Mouse (Mus musculus) small intestine, adult 2 months (tissue): ENCODE measurements around the gene Trim46. TPM values are rescaled to one million over a fixed set of nuclear protein-coding genes. Genes with fewer than 3 reads are reported as not detected.

Experiments
- H3K27ac ChIP-seq: fragments of 200-500 bp; 2 replicates; pipeline ENCODE4 v1.5.1; 2012; ENCODE audit warnings: low read depth, low read length, control low read depth, inconsistent platforms; ENCODE audit not compliant: insufficient read depth
- H3K27me3 ChIP-seq: fragments of 200-500 bp; 2 replicates; pipeline ENCODE4 v1.6.1; 2012; ENCODE audit warnings: mild to moderate bottlenecking, moderate library complexity, low read length, inconsistent platforms; ENCODE audit not compliant: control insufficient read depth, insufficient read depth
- H3K36me3 ChIP-seq: fragments of 200-500 bp; 2 replicates; pipeline ENCODE4 v1.6.1; 2012; ENCODE audit warnings: mild to moderate bottlenecking, low read length, control low read depth, inconsistent platforms; ENCODE audit not compliant: control insufficient read depth, insufficient read depth
- H3K4me1 ChIP-seq: fragments of 200-500 bp; 2 replicates; pipeline ENCODE4 v1.6.1; 2012; ENCODE audit warnings: low read length, inconsistent platforms, mixed read lengths; ENCODE audit not compliant: control insufficient read depth, insufficient read depth, insufficient read length
- H3K4me3 ChIP-seq: fragments of 200-500 bp; 2 replicates; pipeline ENCODE4 v1.5.1; 2012; ENCODE audit warnings: low read depth, mild to moderate bottlenecking, control low read depth, inconsistent platforms, low read length, moderate library complexity
- CTCF ChIP-seq: fragments of 200-500 bp; IDR thresholded peaks from 2 replicates; pipeline ENCODE4 v1.5.1; 2012; ENCODE audit warnings: low read depth, mild to moderate bottlenecking, control low read depth, inconsistent platforms, low read length, moderate library complexity, mixed read lengths; ENCODE audit not compliant: insufficient replicate concordance, insufficient read length; ENCODE audit errors: extremely low read depth
- POLR2A ChIP-seq: fragments of 200-500 bp; IDR thresholded peaks from 2 replicates; pipeline ENCODE4 v1.6.1; 2012; ENCODE audit warnings: low read depth, mild to moderate bottlenecking, control low read depth, inconsistent platforms, low read length, moderate library complexity
- WGBS: fragments of 180-500 bp; shearing (Covaris S2); methylation state at CpG from one replicate; pipeline ENCODE4 v1.1.7; 2018; 5-methylcytosine and 5-hydroxymethylcytosine counted together
- polyA plus RNA-seq: library from polyadenylated mRNA; depleted of rRNA; stranded (reverse); fragments of >200 nt; gene quantifications from 2 replicates; pipeline ENCODE4 v1.2.3, GENCODE M21; 2012

Trim46 gene
- polyA plus RNA-seq, 1 experiment: 4.3 TPM

- H3K27ac ChIP-seq: no peak overlapping the region
These were observed 35.9 kb downstream of the Trim46 start for GRCm38 (mm10) chr3:89210162-89210561.

GRCm38 (mm10) chr3:89209731-89210130 lies 36.4 kb downstream of the Trim46 start:
- peaks cover 3% of the 10 kb centered on the region; the same call in 1 of the 2 replicates for H3K4me1 ChIP-seq
- H3K27ac ChIP-seq: no peak overlapping the region
- no peak overlapping the region for H3K4me3 ChIP-seq
- peaks cover 56% of the 10 kb centered on the region for H3K36me3 ChIP-seq
- TF ChIP-seq POLR2A (no peak), CTCF (no peak)
- WGBS: 93% methylated on average over 7 of the region's 7 CpGs
- no peaks in the 10 kb centered on the region for H3K27me3 ChIP-seq

More at GRCm38 (mm10) chr3:89210162-89210561, 35.9 kb downstream of the Trim46 start:
- no peak for TF ChIP-seq POLR2A
- no peak for TF ChIP-seq CTCF
- WGBS: 63% methylated on average over 13 of the region's 13 CpGs
- Histone ChIP-seq H3K4me1 (peaks cover 3% of the 10 kb centered on the region; the same call in 1 of the 2 replicates), H3K4me3 (no peak overlapping the region), H3K36me3 (peaks cover 51% of the 10 kb centered on the region), H3K27me3 (no peaks in the 10 kb centered on the region)

GRCm38 (mm10) chr3:89208736-89209135 lies 37.4 kb downstream of the Trim46 start:
- Histone ChIP-seq H3K4me3 (no peak overlapping the region), H3K27me3 (no peaks in the 10 kb centered on the region), H3K36me3 (peaks cover 63% of the 10 kb centered on the region), H3K27ac (no peak overlapping the region), H3K4me1 (peaks cover 3% of the 10 kb centered on the region; the same call in 1 of the 2 replicates)
- TF ChIP-seq POLR2A (no peak), CTCF (no peak)
- 85% methylated on average over 6 of the region's 6 CpGs for WGBS

GRCm38 (mm10) chr3:89208075-89208657 lies 37.9 kb downstream of the Trim46 start:
- no peak overlapping the region for H3K27ac ChIP-seq
- H3K4me1 ChIP-seq: peaks cover 6% of the 10 kb centered on the region; the same call in 1 of the 2 replicates
- H3K27me3 ChIP-seq: no peaks in the 10 kb centered on the region
- TF ChIP-seq POLR2A (no peak), CTCF (no peak)
- H3K4me3 ChIP-seq: no peak overlapping the region
- peaks cover 63% of the 10 kb centered on the region for H3K36me3 ChIP-seq
- WGBS: 88% methylated on average over 13 of the region's 13 CpGs

GRCm38 (mm10) chr3:89206695-89207094 lies 39.4 kb downstream of the Trim46 start:
- no peak overlapping the region for H3K4me3 ChIP-seq
- no peak overlapping the region for H3K27ac ChIP-seq
- peaks cover 63% of the 10 kb centered on the region for H3K36me3 ChIP-seq
- 67% methylated on average over 2 of the region's 2 CpGs for WGBS
- H3K4me1 ChIP-seq: peaks cover 4% of the 10 kb centered on the region; the same call in 1 of the 2 replicates
- TF ChIP-seq POLR2A (no peak), CTCF (no peak)
- no peaks in the 10 kb centered on the region for H3K27me3 ChIP-seq

GRCm38 (mm10) chr3:89206079-89206478 lies 40.0 kb downstream of the Trim46 start:
- peaks cover 4% of the 10 kb centered on the region; the same call in 1 of the 2 replicates for H3K4me1 ChIP-seq
- H3K36me3 ChIP-seq: peaks cover 63% of the 10 kb centered on the region
- H3K4me3 ChIP-seq: no peak overlapping the region
- 94% methylated on average over 7 of the region's 7 CpGs for WGBS
- no peak overlapping the region for H3K27ac ChIP-seq
- no peaks in the 10 kb centered on the region for H3K27me3 ChIP-seq
- TF ChIP-seq CTCF: no peak
- TF ChIP-seq POLR2A: no peak

- H3K27ac ChIP-seq: peak overlapping the region; percentile 36; the same call in 1 of the 2 replicates
- peaks cover 40% of the 10 kb centered on the region for H3K36me3 ChIP-seq
- 18% methylated on average over 5 of the region's 5 CpGs for WGBS
- H3K27me3 ChIP-seq: no peaks in the 10 kb centered on the region
- TF ChIP-seq POLR2A: no peak
- no peak for TF ChIP-seq CTCF
- H3K4me1 ChIP-seq: peaks cover 4% of the 10 kb centered on the region; the same call in 1 of the 2 replicates
- peak overlapping the region; percentile 61 for H3K4me3 ChIP-seq
These were observed 43.0 kb downstream of the Trim46 start for GRCm38 (mm10) chr3:89203142-89203514.
